Mouse (Mus musculus): ENCODE results near the gene Cep290. TPM values are rescaled to one million over a fixed set of nuclear protein-coding genes. Genes with fewer than 3 reads are reported as not detected.

The Cep290 gene
- 7.9 and 8.7 TPM in 2 replicates for polyA plus RNA-seq (2014; fragmentation: Nextera tagmentation; extraction: Ambion mirVana)

GRCm38 (mm10) chr10:100487097-100487978, at the start of gene Cep290, which contains the start of gene Tmtc3:
Gene Cep290 (plus strand): TSS chr10:100487558.
Gene Tmtc3 (minus strand): TSS chr10:100487350.
- under 1% methylated on average over 63 of the region's 63 CpGs for WGBS
- Histone ChIP-seq H3K27ac (ENCODE audit: low read depth, low read length) (peak within 1 kb of the TSS; percentile 74; the same call in 1 of the 2 replicates), H3K9ac (ENCODE audit: low read depth, low read length) (peak within 1 kb of the TSS; percentile 81), H3K4me2 (replicated peaks; ENCODE audit: low read depth, low read length) (peak within 1 kb of the TSS; percentile 73), H3K27me3 (ENCODE audit: control insufficient read depth, insufficient read depth, low read length) (no peaks in the 10 kb centered on the region), H3K9me3 (ENCODE audit: control insufficient read depth, low read length) (no peaks in the 10 kb centered on the region), H3K36me3 (ENCODE audit: control insufficient read depth, insufficient read depth, low read length) (no peaks in the 10 kb centered on the region), H3K4me3 (ENCODE audit: low read length) (peak within 1 kb of the TSS; percentile 84), H3K4me1 (ENCODE audit: control insufficient read depth, insufficient read depth, low read length) (0 out of 2 replicates have a peak, but pooled peaks cover 3% of the 10 kb centered on the region)
- ATAC-seq (ENCODE audit: low FRiP score, low TSS enrichment): peak; percentile 100

DNA sequence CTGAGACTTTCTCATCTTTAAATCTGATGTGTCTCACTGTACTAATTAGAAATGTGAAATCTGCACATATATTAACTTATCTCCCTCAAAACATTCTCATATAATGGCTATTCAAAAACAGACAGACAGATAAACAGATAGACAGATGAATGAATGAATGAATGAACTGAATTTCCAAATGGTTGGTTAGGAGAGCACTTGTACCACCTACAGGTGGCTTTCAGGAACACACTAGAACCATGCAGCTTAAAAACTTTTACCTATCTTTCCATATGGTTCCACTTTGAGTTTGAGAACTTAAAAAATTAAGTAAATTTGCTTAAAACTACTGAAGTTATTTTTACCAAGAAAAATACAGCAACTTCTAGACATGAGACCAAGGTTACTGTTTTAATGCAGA, 38.0 kb upstream of the Cep290 start:
- no peak overlapping the region for H3K4me3 ChIP-seq (ENCODE audit: low read length)
- H3K36me3 ChIP-seq (ENCODE audit: control insufficient read depth, insufficient read depth, low read length): peaks cover 29% of the 10 kb centered on the region; the same call in 1 of the 2 replicates
- no peaks in the 10 kb centered on the region for H3K27me3 ChIP-seq (ENCODE audit: control insufficient read depth, insufficient read depth, low read length)
- no peak overlapping the region for H3K27ac ChIP-seq (ENCODE audit: low read depth, low read length)
- no peaks in the 10 kb centered on the region for H3K9me3 ChIP-seq (ENCODE audit: control insufficient read depth, low read length)
- ATAC-seq (ENCODE audit: low FRiP score, low TSS enrichment): no peak
- no peaks in the 10 kb centered on the region for H3K4me1 ChIP-seq (ENCODE audit: control insufficient read depth, insufficient read depth, low read length)
- H3K9ac ChIP-seq (ENCODE audit: low read depth, low read length): no peak overlapping the region
- no peak overlapping the region for H3K4me2 ChIP-seq (replicated peaks; ENCODE audit: low read depth, low read length)

GRCm38 (mm10) chr10:100460515-100460914, 26.8 kb upstream of the Cep290 start:
- no peak overlapping the region for H3K27ac ChIP-seq (ENCODE audit: low read depth, low read length)
- no peaks in the 10 kb centered on the region for H3K27me3 ChIP-seq (ENCODE audit: control insufficient read depth, insufficient read depth, low read length)
- no peak overlapping the region for H3K9ac ChIP-seq (ENCODE audit: low read depth, low read length)
- no peaks in the 10 kb centered on the region for H3K9me3 ChIP-seq (ENCODE audit: control insufficient read depth, low read length)
- no peak for ATAC-seq (ENCODE audit: low FRiP score, low TSS enrichment)
- H3K4me3 ChIP-seq (ENCODE audit: low read length): no peak overlapping the region
- H3K36me3 ChIP-seq (ENCODE audit: control insufficient read depth, insufficient read depth, low read length): peaks cover 36% of the 10 kb centered on the region
- H3K4me1 ChIP-seq (ENCODE audit: control insufficient read depth, insufficient read depth, low read length): no peaks in the 10 kb centered on the region
- no peak overlapping the region for H3K4me2 ChIP-seq (replicated peaks; ENCODE audit: low read depth, low read length)

GRCm38 (mm10) chr10:100475040-100475439, 12.3 kb upstream of the Cep290 start:
- no peak overlapping the region for H3K4me3 ChIP-seq (ENCODE audit: low read length)
- no peak overlapping the region for H3K4me2 ChIP-seq (replicated peaks; ENCODE audit: low read depth, low read length)
- no peak for ATAC-seq (ENCODE audit: low FRiP score, low TSS enrichment)
- peaks cover 23% of the 10 kb centered on the region; the same call in 1 of the 2 replicates for H3K36me3 ChIP-seq (ENCODE audit: control insufficient read depth, insufficient read depth, low read length)
- no peaks in the 10 kb centered on the region for H3K4me1 ChIP-seq (ENCODE audit: control insufficient read depth, insufficient read depth, low read length)
- H3K9me3 ChIP-seq (ENCODE audit: control insufficient read depth, low read length): no peaks in the 10 kb centered on the region
- no peak overlapping the region for H3K27ac ChIP-seq (ENCODE audit: low read depth, low read length)
- no peak overlapping the region for H3K9ac ChIP-seq (ENCODE audit: low read depth, low read length)
- no peaks in the 10 kb centered on the region for H3K27me3 ChIP-seq (ENCODE audit: control insufficient read depth, insufficient read depth, low read length)
- 44% methylated on average over 3 of the region's 3 CpGs for WGBS

- H3K27ac ChIP-seq (ENCODE audit: low read depth, low read length): no peak overlapping the region
- WGBS: 83% methylated on average over 3 of the region's 3 CpGs
- no peak overlapping the region for H3K9ac ChIP-seq (ENCODE audit: low read depth, low read length)
- no peak overlapping the region for H3K4me3 ChIP-seq (ENCODE audit: low read length)
- peaks cover 15% of the 10 kb centered on the region; the same call in 1 of the 2 replicates for H3K36me3 ChIP-seq (ENCODE audit: control insufficient read depth, insufficient read depth, low read length)
- no peaks in the 10 kb centered on the region for H3K4me1 ChIP-seq (ENCODE audit: control insufficient read depth, insufficient read depth, low read length)
- H3K27me3 ChIP-seq (ENCODE audit: control insufficient read depth, insufficient read depth, low read length): no peaks in the 10 kb centered on the region
- H3K4me2 ChIP-seq (replicated peaks; ENCODE audit: low read depth, low read length): no peak overlapping the region
- no peaks in the 10 kb centered on the region for H3K9me3 ChIP-seq (ENCODE audit: control insufficient read depth, low read length)
- no peak for ATAC-seq (ENCODE audit: low FRiP score, low TSS enrichment)
These were observed 7.8 kb upstream of the Cep290 start for GRCm38 (mm10) chr10:100479538-100479937.

DNA sequence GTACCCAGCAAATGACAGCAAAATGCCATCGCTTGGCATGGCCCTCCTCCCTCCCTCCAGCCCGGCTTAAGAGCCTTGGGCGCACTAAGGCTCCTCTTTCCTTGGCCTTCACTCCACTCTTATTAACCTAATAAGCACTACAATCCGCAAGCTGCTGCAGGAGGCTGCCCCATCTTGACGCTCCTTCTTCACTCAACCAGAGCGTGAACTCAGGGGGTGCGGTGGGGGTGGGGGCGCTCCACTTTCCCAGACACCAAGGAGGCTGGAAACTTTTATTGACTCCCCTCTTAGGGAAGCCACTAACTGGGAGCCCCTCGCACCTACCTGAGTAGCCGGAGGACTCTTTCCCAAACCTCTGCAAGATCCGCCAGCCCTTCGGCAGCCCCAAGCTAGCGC, 659 bp upstream of the Cep290 start:
- H3K4me1 ChIP-seq (ENCODE audit: control insufficient read depth, insufficient read depth, low read length): 0 out of 2 replicates have a peak, but pooled peaks cover 3% of the 10 kb centered on the region
- peak overlapping the region; percentile 63 for H3K4me2 ChIP-seq (replicated peaks; ENCODE audit: low read depth, low read length)
- H3K27me3 ChIP-seq (ENCODE audit: control insufficient read depth, insufficient read depth, low read length): no peaks in the 10 kb centered on the region
- no peak for ATAC-seq (ENCODE audit: low FRiP score, low TSS enrichment)
- H3K9me3 ChIP-seq (ENCODE audit: control insufficient read depth, low read length): no peaks in the 10 kb centered on the region
- peak overlapping the region; percentile 74; the same call in 1 of the 2 replicates for H3K27ac ChIP-seq (ENCODE audit: low read depth, low read length)
- H3K9ac ChIP-seq (ENCODE audit: low read depth, low read length): peak overlapping the region; percentile 81
- no peaks in the 10 kb centered on the region for H3K36me3 ChIP-seq (ENCODE audit: control insufficient read depth, insufficient read depth, low read length)
- 0% methylated on average over 13 of the region's 13 CpGs for WGBS
- peak overlapping the region; percentile 84 for H3K4me3 ChIP-seq (ENCODE audit: low read length)

GRCm38 (mm10) chr10:100491916-100492315, 4.6 kb downstream of the Cep290 start:
- Histone ChIP-seq H3K9me3 (ENCODE audit: control insufficient read depth, low read length) (no peaks in the 10 kb centered on the region), H3K4me1 (ENCODE audit: control insufficient read depth, insufficient read depth, low read length) (no peaks in the 10 kb centered on the region), H3K36me3 (ENCODE audit: control insufficient read depth, insufficient read depth, low read length) (peaks cover 14% of the 10 kb centered on the region), H3K9ac (ENCODE audit: low read depth, low read length) (no peak overlapping the region), H3K4me2 (replicated peaks; ENCODE audit: low read depth, low read length) (no peak overlapping the region), H3K27me3 (ENCODE audit: control insufficient read depth, insufficient read depth, low read length) (no peaks in the 10 kb centered on the region), H3K4me3 (ENCODE audit: low read length) (no peak overlapping the region), H3K27ac (ENCODE audit: low read depth, low read length) (no peak overlapping the region)
- 97% methylated on average over 7 of the region's 7 CpGs for WGBS
- ATAC-seq (ENCODE audit: low FRiP score, low TSS enrichment): no peak

DNA sequence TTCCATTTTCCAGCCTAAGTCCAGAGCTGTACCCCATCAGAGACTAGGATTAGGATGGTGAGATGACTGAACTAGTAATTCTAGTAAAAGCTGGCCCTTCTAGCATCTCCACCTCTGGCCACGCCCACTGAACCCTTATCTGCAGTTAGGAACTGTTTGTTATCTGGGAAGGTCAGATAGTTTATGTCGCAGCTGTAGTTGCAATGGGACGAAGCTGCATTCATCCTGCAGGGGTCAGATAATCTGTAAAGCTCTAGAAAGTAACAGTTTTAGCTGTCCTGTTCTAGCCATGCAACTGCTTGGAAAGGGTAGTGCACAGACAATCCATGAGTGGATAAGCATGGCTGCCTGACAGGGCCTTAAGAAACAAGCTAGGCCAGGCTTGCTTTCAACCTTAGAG, 11.0 kb downstream of the Cep290 start:
- 83% methylated on average over 3 of the region's 3 CpGs for WGBS

DNA sequence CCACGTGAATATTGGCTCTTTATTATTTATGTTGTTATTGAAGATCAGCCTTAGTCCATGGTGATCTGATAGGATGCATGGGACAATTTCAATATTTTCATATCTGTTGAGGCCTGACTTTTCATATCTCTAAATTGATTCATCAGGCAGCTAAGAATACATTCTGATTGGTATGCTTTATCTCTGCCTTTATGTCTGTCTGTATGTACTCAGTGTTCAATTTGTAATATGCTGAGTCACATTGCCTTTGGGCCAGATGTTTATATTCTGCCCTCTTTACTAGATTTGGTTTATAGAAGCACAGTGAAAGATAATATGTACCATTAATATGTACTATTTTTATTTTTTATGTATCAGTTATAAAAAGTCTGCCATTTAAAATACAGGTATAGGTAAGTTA, 20.8 kb downstream of the Cep290 start:
- WGBS: 78% methylated on average over 1 of the region's 1 CpGs
- H3K27ac ChIP-seq (ENCODE audit: low read depth, low read length): no peak overlapping the region
- H3K4me2 ChIP-seq (replicated peaks; ENCODE audit: low read depth, low read length): no peak overlapping the region
- H3K9me3 ChIP-seq (ENCODE audit: control insufficient read depth, low read length): no peaks in the 10 kb centered on the region
- no peak overlapping the region for H3K4me3 ChIP-seq (ENCODE audit: low read length)
- ATAC-seq (ENCODE audit: low FRiP score, low TSS enrichment): no peak
- no peaks in the 10 kb centered on the region for H3K4me1 ChIP-seq (ENCODE audit: control insufficient read depth, insufficient read depth, low read length)
- no peaks in the 10 kb centered on the region for H3K27me3 ChIP-seq (ENCODE audit: control insufficient read depth, insufficient read depth, low read length)
- H3K9ac ChIP-seq (ENCODE audit: low read depth, low read length): no peak overlapping the region
- H3K36me3 ChIP-seq (ENCODE audit: control insufficient read depth, insufficient read depth, low read length): peaks cover 10% of the 10 kb centered on the region; the same call in 1 of the 2 replicates

More for the DNA sequence above, 11.0 kb downstream of the Cep290 start:
- H3K9ac ChIP-seq (ENCODE audit: low read depth, low read length): no peak overlapping the region
- no peak overlapping the region for H3K4me2 ChIP-seq (replicated peaks; ENCODE audit: low read depth, low read length)
- H3K4me3 ChIP-seq (ENCODE audit: low read length): no peak overlapping the region
- no peaks in the 10 kb centered on the region for H3K9me3 ChIP-seq (ENCODE audit: control insufficient read depth, low read length)
- no peaks in the 10 kb centered on the region for H3K4me1 ChIP-seq (ENCODE audit: control insufficient read depth, insufficient read depth, low read length)
- H3K27ac ChIP-seq (ENCODE audit: low read depth, low read length): no peak overlapping the region
- ATAC-seq (ENCODE audit: low FRiP score, low TSS enrichment): no peak
- H3K27me3 ChIP-seq (ENCODE audit: control insufficient read depth, insufficient read depth, low read length): no peaks in the 10 kb centered on the region
- H3K36me3 ChIP-seq (ENCODE audit: control insufficient read depth, insufficient read depth, low read length): peaks cover 26% of the 10 kb centered on the region

All from kidney, embryonic 14.5 days (tissue).